Mouse (Mus musculus) cerebellum, postnatal 10 days (tissue): ENCODE results near the gene Tspan14.
A peak's percentile ranks its signal among the peaks of the same experiment; 100 is the strongest.

Source experiments
- DNase-seq, 2 experiments: peaks; one replicate each; pipeline ENCODE4 v3.0.0; 2021; ENCODE audit warnings: mixed read lengths in 2 of 2

Tspan14 gene

DNA sequence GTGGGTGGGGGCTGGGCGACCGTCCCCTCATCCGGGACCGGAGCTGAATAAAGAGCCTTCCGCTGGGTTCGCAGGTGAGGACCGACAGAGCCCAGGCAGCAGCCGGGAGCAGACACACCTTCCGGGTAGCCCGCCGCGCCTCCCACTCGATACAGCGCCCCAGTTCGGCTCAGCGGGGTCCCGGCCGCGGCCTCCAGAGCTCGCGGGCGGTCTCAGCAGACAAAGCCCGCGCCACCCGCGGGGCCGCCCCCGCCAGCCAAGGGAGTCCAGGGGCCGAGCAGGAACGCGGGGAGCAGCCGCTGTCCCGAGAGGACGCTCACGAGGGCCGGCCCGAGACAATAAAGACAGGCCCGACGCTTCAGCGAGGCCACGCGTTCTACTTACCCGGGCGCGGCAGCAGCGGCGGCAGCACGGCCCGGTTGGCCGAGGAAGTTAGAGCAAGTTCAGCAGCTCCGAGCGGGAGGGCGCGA lies at the start of gene Tspan14:
Gene Tspan14 (minus strand): TSS at position 416 of the 470 bp plus-strand sequence.
- DNase-seq, result peak in 1 of 2 experiments; percentile 69

DNA sequence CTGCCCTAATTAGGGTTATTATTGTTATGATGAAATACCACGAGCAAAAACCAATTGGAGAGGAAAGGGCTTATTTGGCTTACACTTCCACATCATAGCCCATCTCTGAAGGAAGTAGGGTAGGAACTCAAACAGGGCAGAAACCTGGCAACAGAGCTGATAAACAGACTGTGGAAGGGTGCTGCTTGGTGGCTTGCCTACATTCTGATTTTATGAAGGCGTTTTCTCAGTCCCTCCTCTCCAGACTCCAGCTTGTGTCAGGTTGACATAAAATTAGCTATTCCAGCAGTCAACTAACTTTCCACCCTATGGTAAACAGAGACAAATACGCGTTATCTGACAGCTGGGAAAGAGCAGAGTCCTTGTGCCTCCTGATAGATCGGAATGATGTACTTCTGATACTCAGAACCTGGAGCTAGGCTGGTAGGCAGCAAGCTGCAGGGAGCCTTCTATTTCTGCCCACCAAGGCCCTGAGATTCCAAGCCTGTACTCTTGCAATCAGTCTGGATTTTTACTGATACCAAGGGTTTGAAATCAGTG lies 48.2 kb upstream of the Tspan14 start:
- DNase-seq, result no peak

- DNase-seq, result peak; percentile 94 to 96
These were observed 47.3 kb upstream of the Tspan14 start, which contains the start of gene Fam213a for GRCm38 (mm10) chr14:41013630-41014613. TSS of gene Fam213a (minus strand) at chr14:41013788.

GRCm38 (mm10) chr14:41013143-41013542 lies 46.5 kb upstream of the Tspan14 start:
- no peak for DNase-seq

- DNase-seq, result no peak
These were observed 45.3 kb upstream of the Tspan14 start for GRCm38 (mm10) chr14:41011916-41012315.

- DNase-seq, result peak; percentile 15 to 41
These were observed 41.5 kb upstream of the Tspan14 start for GRCm38 (mm10) chr14:41008138-41008537.

DNA sequence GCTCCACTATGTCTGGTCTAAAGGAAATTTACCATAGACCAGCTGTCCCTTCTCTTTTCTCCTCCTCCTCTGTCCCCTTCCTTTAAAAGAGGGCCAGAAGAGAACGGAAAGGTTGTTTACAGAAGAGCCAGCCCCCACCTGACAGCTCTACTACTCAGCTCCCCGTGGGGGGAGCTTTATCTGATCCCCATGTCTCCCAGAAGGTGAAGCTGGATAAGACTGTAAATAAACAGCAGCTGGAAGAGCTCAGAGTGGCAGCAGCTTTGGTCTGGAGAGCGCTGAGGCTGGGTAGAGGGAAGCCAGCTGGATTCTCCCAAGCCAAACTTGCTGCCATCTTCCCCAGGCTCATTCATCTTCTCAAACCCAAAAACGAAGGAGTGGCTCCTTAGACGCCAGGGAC lies 41.0 kb upstream of the Tspan14 start:
- DNase-seq, result no peak

DNA sequence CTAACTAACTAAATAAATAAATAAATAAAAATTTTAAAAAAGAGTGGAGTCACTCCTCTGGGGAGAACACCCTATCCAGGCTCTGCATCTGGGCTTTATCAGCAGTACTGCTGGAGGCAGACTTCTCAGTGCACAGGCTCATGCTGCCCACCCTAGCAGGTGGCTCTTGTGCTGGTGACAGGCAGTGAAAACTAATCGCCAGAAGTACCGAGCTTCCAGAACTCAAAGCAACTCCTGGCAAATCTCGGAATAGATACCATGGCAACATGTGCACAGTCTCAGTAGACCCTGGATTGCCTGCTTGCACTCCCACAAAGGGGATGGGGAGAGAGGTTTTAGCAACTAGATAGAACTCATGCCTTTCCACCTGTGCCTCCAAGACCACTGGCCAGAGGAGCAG lies 40.3 kb upstream of the Tspan14 start:
- no peak for DNase-seq

GRCm38 (mm10) chr14:41006263-41006662 lies 39.7 kb upstream of the Tspan14 start:
- no peak for DNase-seq

GRCm38 (mm10) chr14:41005716-41006115 lies 39.1 kb upstream of the Tspan14 start:
- DNase-seq, result peak; percentile 19 to 32

DNA sequence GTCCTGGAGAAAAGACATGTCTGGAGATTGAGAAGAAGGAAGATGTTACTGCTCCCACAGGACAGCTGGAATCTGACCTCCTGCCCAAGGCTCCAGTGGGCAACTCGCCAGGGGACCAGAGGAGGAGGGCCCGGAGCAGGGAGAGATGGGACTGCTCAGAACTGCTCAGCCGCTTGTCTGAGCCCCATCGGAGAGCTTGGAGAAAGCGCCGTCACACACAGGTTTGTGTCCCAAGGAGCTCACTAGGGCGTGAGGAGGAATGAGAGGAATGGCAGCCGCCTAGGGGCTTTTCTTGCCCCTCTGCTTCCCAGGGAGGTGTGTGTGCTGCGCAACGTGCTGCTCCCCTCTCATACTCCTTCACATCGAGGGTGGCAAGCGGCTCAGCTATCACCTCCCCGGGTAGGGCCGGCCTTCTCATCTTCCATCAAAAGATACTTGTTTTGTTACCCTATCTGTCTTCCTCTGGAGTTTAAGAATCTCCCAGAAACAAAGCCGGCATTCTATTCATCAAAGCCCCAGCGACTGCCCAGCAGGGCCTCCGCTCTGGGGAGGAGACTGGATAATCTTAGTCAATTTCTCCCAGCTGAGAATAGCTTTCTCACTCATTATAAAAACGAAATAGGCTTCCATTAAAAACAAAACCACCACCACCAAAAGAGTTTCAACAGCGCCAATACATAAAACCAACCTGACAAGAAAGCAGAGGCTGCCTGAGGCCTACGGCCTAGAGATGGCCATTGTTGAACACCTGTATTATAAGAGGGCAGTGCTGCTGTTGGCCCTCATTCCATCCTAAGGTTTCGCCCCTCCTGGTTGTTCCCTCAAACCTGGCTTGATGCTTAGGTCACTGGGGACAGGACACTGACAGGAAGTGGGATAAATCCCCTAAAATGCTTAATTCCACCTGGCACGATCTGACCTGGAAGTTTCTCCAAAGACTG lies 37.9 kb upstream of the Tspan14 start:
- peak; percentile 47 to 61 for DNase-seq

DNA sequence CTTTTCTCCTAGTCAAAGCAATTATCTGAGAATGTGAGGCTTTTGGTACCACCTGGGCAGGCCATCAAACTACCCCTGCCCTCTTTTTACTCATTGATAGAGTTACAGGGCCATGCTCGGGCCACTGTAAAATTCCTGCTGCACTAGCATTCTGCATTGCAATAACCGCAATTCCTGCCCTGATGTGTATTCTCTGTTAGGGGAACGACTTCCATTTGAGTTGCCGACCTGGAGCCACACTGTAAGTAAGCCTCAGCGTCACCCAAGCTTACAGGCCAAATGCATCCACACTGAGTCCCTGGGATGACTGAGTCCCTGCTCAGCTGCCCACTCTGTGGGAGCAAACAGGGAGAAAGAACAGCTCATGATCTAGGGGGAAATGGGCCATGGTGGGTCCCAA lies 35.0 kb upstream of the Tspan14 start:
- DNase-seq, result no peak

DNA sequence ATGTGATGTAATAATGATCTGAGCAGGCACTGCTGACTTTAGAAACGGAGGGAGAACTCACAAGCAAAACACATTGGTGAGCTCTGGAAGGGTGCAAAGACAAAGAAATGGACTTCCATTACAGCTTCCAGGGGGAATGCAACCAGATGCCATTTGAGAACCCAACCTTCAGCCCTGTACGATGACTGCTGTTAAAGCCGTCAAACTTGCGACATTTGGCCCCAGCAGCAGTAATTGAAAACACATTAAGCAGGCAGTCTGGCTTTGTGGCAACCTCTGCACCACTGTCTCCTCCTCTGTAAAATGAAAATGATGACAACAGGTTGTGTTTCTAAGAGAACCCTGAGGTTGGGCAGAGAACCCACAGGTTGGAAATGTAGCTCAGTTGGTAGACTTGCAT lies 34.2 kb upstream of the Tspan14 start:
- no peak for DNase-seq

DNA sequence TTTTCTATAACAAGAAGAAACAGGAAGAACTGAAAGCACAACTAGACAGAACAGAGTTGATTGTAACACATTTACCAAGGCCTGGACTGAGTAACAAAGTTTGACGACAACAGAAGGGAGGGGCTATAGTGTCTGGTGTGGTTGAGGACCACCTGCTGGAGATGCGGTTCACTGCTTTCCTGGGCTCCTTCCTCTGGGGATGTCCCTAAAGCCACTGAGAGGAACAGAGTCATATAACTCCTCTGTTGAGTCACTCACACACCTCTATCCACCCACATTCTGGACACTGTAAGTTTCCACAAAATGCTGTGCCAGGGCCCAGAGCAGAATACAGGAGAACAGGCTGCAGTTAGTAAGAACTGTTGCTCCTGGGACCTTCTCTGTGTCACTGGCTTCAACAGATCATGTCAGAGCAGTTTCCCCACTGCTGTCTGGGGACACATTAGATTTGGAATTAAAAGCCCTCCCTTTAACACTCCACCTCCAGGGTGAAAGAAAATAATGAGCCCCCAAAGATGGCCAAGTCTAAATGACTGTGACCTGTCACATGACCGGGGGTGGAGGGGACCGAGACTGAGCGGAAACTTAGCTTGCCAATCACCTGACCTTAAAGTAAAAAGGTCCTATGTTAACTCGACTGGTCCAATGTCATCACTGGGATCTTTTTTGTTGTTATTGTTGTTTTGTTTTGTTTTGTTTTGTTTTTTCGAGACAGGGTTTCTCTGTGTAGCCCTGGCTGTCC lies 33.5 kb upstream of the Tspan14 start:
- DNase-seq, result no peak

DNA sequence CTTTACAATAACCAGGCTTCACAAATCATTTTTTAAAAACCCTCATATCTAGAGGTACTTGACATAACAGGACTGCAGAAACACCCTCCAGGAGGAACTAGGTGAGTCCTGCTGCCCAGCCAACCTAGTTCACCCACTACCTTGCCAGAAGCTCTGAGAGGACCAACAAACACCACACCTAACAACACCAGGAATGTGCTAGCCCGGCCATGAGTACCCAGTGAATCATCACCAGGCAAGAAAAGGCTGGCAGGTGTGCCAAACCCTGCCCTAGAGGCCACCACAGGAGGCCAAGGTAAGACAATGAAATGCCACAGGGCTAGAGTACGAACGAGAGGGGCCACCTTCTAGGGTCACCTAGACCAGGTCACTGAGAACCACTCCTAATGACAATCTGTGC lies 29.6 kb upstream of the Tspan14 start:
- no peak for DNase-seq

GRCm38 (mm10) chr14:40992464-40992863 lies 25.9 kb upstream of the Tspan14 start:
- DNase-seq, result no peak

DNA sequence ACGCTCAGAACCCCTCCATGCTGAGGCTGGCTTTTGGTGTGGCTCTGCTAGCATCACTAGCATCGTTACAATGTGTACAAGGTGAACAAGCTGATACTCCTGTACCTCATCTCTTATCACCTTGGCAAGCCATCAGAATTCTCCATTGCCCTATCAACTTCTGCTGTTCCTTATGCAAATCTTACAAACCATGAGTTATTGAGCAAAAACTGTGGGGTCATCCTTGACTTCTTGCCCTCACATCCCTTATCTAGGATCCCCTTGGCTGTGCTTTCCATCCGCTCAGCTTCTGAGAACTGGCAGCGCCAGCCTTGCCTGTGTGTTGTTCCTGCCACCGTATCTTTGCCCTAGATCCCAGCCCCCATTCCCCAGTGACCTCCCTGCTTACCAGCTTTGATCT lies 22.2 kb upstream of the Tspan14 start:
- DNase-seq, result no peak

DNA sequence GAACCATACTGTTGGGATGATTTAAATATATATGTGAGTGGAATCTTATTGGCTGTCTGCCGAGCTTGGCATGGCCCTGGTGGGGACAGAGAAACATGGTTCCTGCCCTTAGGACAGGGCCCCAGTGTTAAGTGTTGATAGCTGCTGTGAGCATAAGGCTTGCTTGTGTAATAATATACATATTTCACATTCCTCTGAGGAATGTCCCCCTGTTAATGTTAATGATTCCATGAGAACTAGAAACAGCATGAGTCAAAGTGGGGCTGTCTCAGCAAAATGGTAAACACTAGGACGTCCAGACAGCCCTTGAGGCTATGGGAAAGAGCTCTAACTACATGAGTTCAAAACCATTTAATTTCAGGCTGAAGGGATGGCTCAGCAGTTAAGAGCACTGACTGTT lies 20.6 kb upstream of the Tspan14 start:
- DNase-seq, result no peak

- DNase-seq, result no peak
These were observed 19.0 kb upstream of the Tspan14 start for GRCm38 (mm10) chr14:40985635-40986034.

DNA sequence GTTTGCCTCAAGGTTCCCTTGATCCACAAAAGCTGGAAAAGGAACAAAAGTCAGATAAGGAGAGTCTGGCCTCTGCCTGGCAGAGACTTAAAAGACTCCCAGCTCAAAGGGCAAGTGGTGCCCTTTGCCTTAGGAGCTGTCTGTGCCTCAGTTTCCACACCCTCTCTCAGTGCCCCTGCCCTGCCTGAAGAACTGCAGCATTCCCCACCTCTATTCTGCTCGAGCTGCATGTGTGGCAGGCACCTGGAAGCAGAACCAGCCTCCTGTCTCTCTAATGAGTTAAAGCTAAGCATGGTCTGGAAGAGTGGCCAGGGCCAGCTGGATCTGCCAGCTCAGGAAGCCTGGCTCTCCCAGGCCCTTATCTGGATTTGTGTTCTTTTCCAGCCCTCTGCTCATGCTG lies 13.1 kb upstream of the Tspan14 start:
- no peak for DNase-seq

DNA sequence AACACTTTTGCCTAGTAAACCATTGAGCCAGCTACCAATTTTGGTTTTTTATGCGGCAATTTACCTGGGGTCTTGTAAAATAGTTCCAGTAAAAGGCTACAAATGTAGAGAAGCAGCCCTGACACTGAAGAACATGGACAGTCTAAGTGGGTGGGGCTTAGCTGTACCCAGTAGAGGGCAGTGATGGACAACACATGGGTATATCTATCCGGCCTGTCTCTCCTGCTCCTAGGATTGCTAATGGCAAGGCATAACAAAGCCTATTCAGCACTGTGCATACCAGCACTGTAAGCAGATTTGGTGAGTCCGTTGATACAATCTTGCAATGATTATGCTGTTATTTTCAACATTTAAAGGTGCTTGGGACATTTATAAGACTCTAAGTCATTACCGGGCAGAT lies 12.4 kb upstream of the Tspan14 start:
- peak; percentile 78 to 79 for DNase-seq

DNA sequence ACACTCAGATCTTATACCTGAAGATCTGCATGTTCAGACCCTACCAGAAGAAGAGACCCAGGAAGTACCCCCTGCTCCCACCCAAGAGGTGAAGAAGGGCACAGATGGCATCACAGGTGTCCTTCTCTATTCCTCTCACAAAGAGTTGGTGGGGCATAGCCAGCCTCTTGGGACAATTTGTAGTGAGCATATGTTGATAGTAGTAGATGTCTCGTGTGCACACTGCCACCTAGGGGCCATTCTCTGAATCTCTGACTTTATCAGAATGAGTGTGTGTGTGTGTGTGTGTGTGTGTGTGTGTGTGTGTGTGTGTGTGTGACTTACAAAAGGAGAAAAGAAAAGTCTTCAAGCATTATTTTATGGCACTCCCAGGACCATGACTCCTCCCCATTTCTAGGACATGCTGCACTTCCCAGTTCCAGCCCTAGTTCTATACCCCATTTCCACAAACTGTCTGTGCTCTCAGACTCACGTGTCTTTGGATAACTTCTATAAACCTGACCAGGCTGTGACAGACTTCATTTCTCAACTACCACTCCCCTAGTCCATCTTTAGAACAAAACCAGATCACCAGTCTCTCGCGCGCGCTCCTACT lies 8.6 kb upstream of the Tspan14 start:
- peak; percentile 83 to 87 for DNase-seq
